Mouse (Mus musculus) telencephalon, adult 2 months (tissue): Measurements from ENCODE around the gene Gm21170.
"Not testable (repeated sequence)": the region's sequence is repeated elsewhere in the genome, so short reads cannot be mapped to it uniquely, and the experiment has no call there.

Source experiments
- DNase-seq: peaks from one replicate; pipeline ENCODE4 v3.0.0-alpha.2; 2011; ENCODE audit warnings: low read depth, low spot score

The Gm21170 gene

GRCm38 (mm10) chrY:47690998-47691397 is at the start of gene Gm21170:
Gm21170 (minus strand) TSS chrY:47691098.
- DNase-seq, result not testable (repeated sequence)
